Mouse (Mus musculus): ENCODE measurements at regions not wholly inside any gene's neighbourhood (a gene's known extent, or its start where the extent isn't known, plus 50 kb on each side); places are given as distances from the start of the nearest gene placed in this dataset.

GRCm38 (mm10) chr13:43860932-43861331 is 76.4 kb downstream of the Cd83 start:
- TF ChIP-seq CTCF (IDR thresholded peaks at IDR 0.05; ENCODE audit: low read depth) (no peak), EP300 (optimal IDR thresholded peaks at IDR 0.05) (no peak)

Data from stomach, postnatal 0 days (tissue).